Mouse (Mus musculus): Measurements from ENCODE around the gene Atp5h. TPM values are rescaled to one million over a fixed set of nuclear protein-coding genes. Genes with fewer than 3 reads are reported as not detected.

Gene Atp5h
- 161 TPM for polyA plus RNA-seq (2015; fragmentation: Illumina TruSeq; extraction: RNeasy Lipid Tissue Mini Kit (QIAGEN cat#74804); ENCODE audit: insufficient read depth, low read depth, low replicate concordance)

GRCm38 (mm10) chr11:115419531-115420237 lies at the start of gene Atp5h, which contains the start of gene Kctd2:
Gene Atp5h (minus strand): TSS chr11:115419962.
Gene Kctd2 (plus strand): TSS chr11:115420128.

GRCm38 (mm10) chr11:115462243-115462891 lies 42.6 kb upstream of the Atp5h start, which contains the start of gene Slc16a5:
Gene Slc16a5 (plus strand): TSS chr11:115462474.

GRCm38 (mm10) chr11:115439906-115440595 lies 20.3 kb upstream of the Atp5h start, which contains the start of gene Trim80:
Gene Trim80 (plus strand): TSS chr11:115440545.

GRCm38 (mm10) chr11:115403338-115404124 lies 16.2 kb downstream of the Atp5h start, which contains the start of gene Mrpl58:
Gene Mrpl58 (plus strand): TSS chr11:115403752.

DNA sequence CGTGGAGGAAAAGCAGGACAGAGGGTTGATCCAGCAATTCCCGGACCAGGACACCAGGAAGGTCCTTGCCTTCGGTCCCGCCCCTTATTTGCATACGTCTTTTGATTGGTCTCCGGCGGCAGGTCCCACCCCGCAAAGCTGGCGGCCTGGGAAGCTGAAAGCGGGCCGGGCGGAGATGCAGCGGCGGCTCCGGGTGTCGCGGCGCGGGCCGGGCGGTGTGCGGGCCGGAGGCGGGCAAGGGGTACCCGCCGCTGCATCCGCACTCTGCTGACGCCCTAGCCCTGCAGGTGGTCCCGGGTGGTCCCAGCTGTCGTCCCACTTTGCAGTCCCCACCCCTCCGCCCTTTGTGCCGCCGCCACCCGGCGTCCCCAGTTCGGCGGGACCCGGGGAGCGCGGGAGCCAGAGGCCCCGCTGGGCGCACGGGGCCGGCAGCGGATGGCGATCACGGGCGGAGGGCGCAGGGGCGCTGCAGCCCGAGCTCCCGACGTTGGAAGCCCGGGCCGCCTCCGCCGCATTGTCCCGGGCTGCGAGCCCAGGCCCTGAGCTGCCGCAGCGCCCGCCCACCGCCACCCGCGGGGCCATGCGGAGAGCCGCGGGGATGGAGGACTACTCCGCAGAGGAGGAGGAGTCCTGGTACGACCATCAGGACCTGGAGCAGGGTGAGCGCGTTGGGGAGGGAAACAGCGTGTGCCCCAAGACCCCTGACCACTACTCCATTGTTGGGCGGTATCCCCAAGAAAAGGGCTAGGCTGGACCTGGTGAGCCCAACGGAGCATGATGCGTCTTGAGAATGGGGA lies 37.8 kb downstream of the Atp5h start, which contains the start of gene Cdr2l:
Gene Cdr2l, plus strand, starts transcription at position 174 of the 797 bp plus-strand sequence.

GRCm38 (mm10) chr11:115367395-115367944 lies 52.3 kb downstream of the Atp5h start, which contains the start of gene Hid1:
Gene Hid1 (minus strand): TSS chr11:115367756.

Other genes with a start within 250 kb of the Atp5h start
- 2.5 TPM for gene Tmem104, start 232.5 kb downstream of the Atp5h start, polyA plus RNA-seq (2015; fragmentation: Illumina TruSeq; extraction: RNeasy Lipid Tissue Mini Kit (QIAGEN cat#74804); ENCODE audit: insufficient read depth, low read depth, low replicate concordance)
- 12.4 TPM for gene Nat9, start 232.1 kb downstream of the Atp5h start, polyA plus RNA-seq (2015; fragmentation: Illumina TruSeq; extraction: RNeasy Lipid Tissue Mini Kit (QIAGEN cat#74804); ENCODE audit: insufficient read depth, low read depth, low replicate concordance)
- gene Grin2c, start 152.7 kb downstream of the Atp5h start, polyA plus RNA-seq (2015; fragmentation: Illumina TruSeq; extraction: RNeasy Lipid Tissue Mini Kit (QIAGEN cat#74804); ENCODE audit: insufficient read depth, low read depth, low replicate concordance): 0.48 TPM
- gene Fdxr, start 142.9 kb downstream of the Atp5h start, polyA plus RNA-seq (2015; fragmentation: Illumina TruSeq; extraction: RNeasy Lipid Tissue Mini Kit (QIAGEN cat#74804); ENCODE audit: insufficient read depth, low read depth, low replicate concordance): 10.5 TPM
- gene Fads6, start 122.3 kb downstream of the Atp5h start, polyA plus RNA-seq (2015; fragmentation: Illumina TruSeq; extraction: RNeasy Lipid Tissue Mini Kit (QIAGEN cat#74804); ENCODE audit: insufficient read depth, low read depth, low replicate concordance): 3.3 TPM
- not detected for gene Otop2, start 112.8 kb downstream of the Atp5h start, polyA plus RNA-seq (2015; fragmentation: Illumina TruSeq; extraction: RNeasy Lipid Tissue Mini Kit (QIAGEN cat#74804); ENCODE audit: insufficient read depth, low read depth, low replicate concordance)
- gene Ush1g, start 97.9 kb downstream of the Atp5h start, polyA plus RNA-seq (2015; fragmentation: Illumina TruSeq; extraction: RNeasy Lipid Tissue Mini Kit (QIAGEN cat#74804); ENCODE audit: insufficient read depth, low read depth, low replicate concordance): not detected
- gene Otop3, start 85.2 kb downstream of the Atp5h start, polyA plus RNA-seq (2015; fragmentation: Illumina TruSeq; extraction: RNeasy Lipid Tissue Mini Kit (QIAGEN cat#74804); ENCODE audit: insufficient read depth, low read depth, low replicate concordance): not detected
- gene Hid1, start 52.2 kb downstream of the Atp5h start, polyA plus RNA-seq (2015; fragmentation: Illumina TruSeq; extraction: RNeasy Lipid Tissue Mini Kit (QIAGEN cat#74804); ENCODE audit: insufficient read depth, low read depth, low replicate concordance): 44.2 TPM
- gene Cdr2l, start 38.0 kb downstream of the Atp5h start, polyA plus RNA-seq (2015; fragmentation: Illumina TruSeq; extraction: RNeasy Lipid Tissue Mini Kit (QIAGEN cat#74804); ENCODE audit: insufficient read depth, low read depth, low replicate concordance): 2.5 TPM
- gene Mrpl58, start 16.2 kb downstream of the Atp5h start, polyA plus RNA-seq (2015; fragmentation: Illumina TruSeq; extraction: RNeasy Lipid Tissue Mini Kit (QIAGEN cat#74804); ENCODE audit: insufficient read depth, low read depth, low replicate concordance): 26.4 TPM
- 19.3 TPM for gene Kctd2, start 166 bp upstream of the Atp5h start, polyA plus RNA-seq (2015; fragmentation: Illumina TruSeq; extraction: RNeasy Lipid Tissue Mini Kit (QIAGEN cat#74804); ENCODE audit: insufficient read depth, low read depth, low replicate concordance)
- not detected for gene Trim80, start 20.6 kb upstream of the Atp5h start, polyA plus RNA-seq (2015; fragmentation: Illumina TruSeq; extraction: RNeasy Lipid Tissue Mini Kit (QIAGEN cat#74804); ENCODE audit: insufficient read depth, low read depth, low replicate concordance)
- 2.6 TPM for gene Slc16a5, start 42.5 kb upstream of the Atp5h start, polyA plus RNA-seq (2015; fragmentation: Illumina TruSeq; extraction: RNeasy Lipid Tissue Mini Kit (QIAGEN cat#74804); ENCODE audit: insufficient read depth, low read depth, low replicate concordance)
- gene Armc7, start 55.7 kb upstream of the Atp5h start, polyA plus RNA-seq (2015; fragmentation: Illumina TruSeq; extraction: RNeasy Lipid Tissue Mini Kit (QIAGEN cat#74804); ENCODE audit: insufficient read depth, low read depth, low replicate concordance): 1.3 TPM
- 14.2 TPM for gene Nt5c, start 71.9 kb upstream of the Atp5h start, polyA plus RNA-seq (2015; fragmentation: Illumina TruSeq; extraction: RNeasy Lipid Tissue Mini Kit (QIAGEN cat#74804); ENCODE audit: insufficient read depth, low read depth, low replicate concordance)
- 22.4 TPM for gene Jpt1, start 94.4 kb upstream of the Atp5h start, polyA plus RNA-seq (2015; fragmentation: Illumina TruSeq; extraction: RNeasy Lipid Tissue Mini Kit (QIAGEN cat#74804); ENCODE audit: insufficient read depth, low read depth, low replicate concordance)
- 54.9 TPM for gene Sumo2, start 116.3 kb upstream of the Atp5h start, polyA plus RNA-seq (2015; fragmentation: Illumina TruSeq; extraction: RNeasy Lipid Tissue Mini Kit (QIAGEN cat#74804); ENCODE audit: insufficient read depth, low read depth, low replicate concordance)
- 28.3 TPM for gene Nup85, start 144.5 kb upstream of the Atp5h start, polyA plus RNA-seq (2015; fragmentation: Illumina TruSeq; extraction: RNeasy Lipid Tissue Mini Kit (QIAGEN cat#74804); ENCODE audit: insufficient read depth, low read depth, low replicate concordance)
- 16.0 TPM for gene Mrps7, start 184.0 kb upstream of the Atp5h start, polyA plus RNA-seq (2015; fragmentation: Illumina TruSeq; extraction: RNeasy Lipid Tissue Mini Kit (QIAGEN cat#74804); ENCODE audit: insufficient read depth, low read depth, low replicate concordance)
- gene Gga3, start 184.1 kb upstream of the Atp5h start, polyA plus RNA-seq (2015; fragmentation: Illumina TruSeq; extraction: RNeasy Lipid Tissue Mini Kit (QIAGEN cat#74804); ENCODE audit: insufficient read depth, low read depth, low replicate concordance): 10.9 TPM
- gene Mif4gd, start 193.0 kb upstream of the Atp5h start, polyA plus RNA-seq (2015; fragmentation: Illumina TruSeq; extraction: RNeasy Lipid Tissue Mini Kit (QIAGEN cat#74804); ENCODE audit: insufficient read depth, low read depth, low replicate concordance): 27.7 TPM
- gene Slc25a19, start 208.3 kb upstream of the Atp5h start, polyA plus RNA-seq (2015; fragmentation: Illumina TruSeq; extraction: RNeasy Lipid Tissue Mini Kit (QIAGEN cat#74804); ENCODE audit: insufficient read depth, low read depth, low replicate concordance): 8.3 TPM

All from pancreas, adult 10 weeks (tissue).